Mouse (Mus musculus) left cerebral cortex, postnatal 36 days (tissue): ENCODE measurements around the gene Caprin1. TPM values are rescaled to one million over a fixed set of nuclear protein-coding genes. Genes with fewer than 3 reads are reported as not detected.

Experiments used
- DNase-seq, 2 experiments: peaks; one replicate each; pipeline ENCODE4 v3.0.0; 2021 to 2022; ENCODE audit warnings: low spot score in 2 of 2, mixed read lengths in 1 of 2
- intact Hi-C: fragments of 180-260 bp; cut with DNase I; formaldehyde crosslinking; loops from one replicate; pipeline ENCODE4 v1.15.1; 2025
- microRNA-seq: library from miRNA; unstranded; fragments of <30 nt; microRNA quantifications from one replicate; pipeline ENCODE4 v1.2.0, GENCODE M21; 2022
- total RNA-seq, 2 experiments: library from RNA; stranded (reverse); gene quantifications; 2 replicates each; pipeline ENCODE4 v1.2.3; 2021

Gene Caprin1
- total RNA-seq, 2 experiments from 2014 or later, result 283 to 320 TPM

DNA sequence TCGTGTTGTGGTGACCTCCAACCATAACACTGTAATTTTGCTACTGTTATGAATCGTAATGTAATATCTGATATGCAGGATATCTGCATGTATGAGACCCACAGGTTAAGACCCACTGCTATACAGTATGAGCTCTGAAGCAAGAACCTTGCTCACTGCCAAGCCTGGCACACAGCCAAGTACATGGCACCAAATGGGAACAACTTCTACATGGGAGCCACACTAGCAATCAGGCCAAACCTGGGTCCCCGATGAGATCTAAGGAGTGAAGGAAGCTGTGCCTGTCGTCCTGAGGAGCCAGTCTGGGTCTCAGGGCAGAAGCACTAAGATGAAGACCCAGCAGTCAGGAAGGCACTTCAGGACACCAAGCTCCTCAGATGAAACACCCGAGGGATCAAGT lies 52.0 kb downstream of the Caprin1 start:
- intact Hi-C loops, result loop anchor here (10.0 kb wide), 1 partner anchor 291 kb away; no protein-coding TSS in a partner anchor
- DNase-seq, result no peak

GRCm38 (mm10) chr2:103743988-103744387 lies 53.5 kb downstream of the Caprin1 start:
- intact Hi-C loops, result loop anchor here (10.0 kb wide), 1 partner anchor 289 kb away; no protein-coding TSS in a partner anchor

DNA sequence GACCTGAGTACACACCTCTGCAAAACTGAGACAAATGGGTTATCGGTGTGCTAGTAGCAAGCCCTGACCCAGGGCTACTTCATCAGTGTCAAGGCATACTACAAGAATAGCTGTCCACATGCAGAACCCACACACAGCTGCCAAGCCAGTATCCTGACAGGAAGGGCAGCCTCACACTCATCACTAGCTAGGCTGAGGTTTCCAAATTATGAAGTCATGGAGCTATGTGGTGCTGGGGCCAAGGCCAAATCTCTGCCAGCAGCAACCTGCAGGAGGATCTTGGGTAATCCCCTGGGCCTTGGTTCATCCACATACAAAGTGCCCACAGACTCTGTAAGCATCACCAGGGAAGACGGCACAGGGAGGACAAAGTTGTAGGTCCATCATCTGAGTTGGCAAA lies 53.9 kb downstream of the Caprin1 start:
- intact Hi-C loops, result loop anchor here (10.0 kb wide), 1 partner anchor 289 kb away; no protein-coding TSS in a partner anchor
- no peak for DNase-seq

More at GRCm38 (mm10) chr2:103743988-103744387, 53.5 kb downstream of the Caprin1 start:
- DNase-seq, result peak; percentile 39 to 41

GRCm38 (mm10) chr2:103742821-103743220 lies 54.6 kb downstream of the Caprin1 start:
- no peak for DNase-seq
- intact Hi-C loops, result loop anchor here (10.0 kb wide), 1 partner anchor 288 kb away; no protein-coding TSS in a partner anchor

DNA sequence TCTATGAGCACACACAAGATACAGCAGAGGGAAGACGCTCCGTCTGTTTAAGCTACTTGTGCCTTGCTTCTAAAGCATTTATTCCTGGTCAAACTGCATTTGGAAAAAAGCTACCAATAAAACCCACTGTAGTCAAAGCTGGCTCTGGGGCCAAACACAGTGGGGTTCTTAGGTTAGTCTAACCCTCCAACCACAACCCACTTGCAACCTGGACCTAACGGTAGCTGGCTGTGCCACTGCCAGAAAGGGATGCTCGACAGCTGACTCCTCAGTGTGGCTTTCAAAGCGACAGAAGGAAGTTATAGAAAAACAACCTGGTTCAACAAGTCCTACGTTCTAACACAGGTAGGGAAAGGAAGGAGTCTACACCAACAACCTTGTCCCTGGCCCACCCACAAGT lies 66.0 kb downstream of the Caprin1 start:
- intact Hi-C loops, result no loop called here
- no peak for DNase-seq

DNA sequence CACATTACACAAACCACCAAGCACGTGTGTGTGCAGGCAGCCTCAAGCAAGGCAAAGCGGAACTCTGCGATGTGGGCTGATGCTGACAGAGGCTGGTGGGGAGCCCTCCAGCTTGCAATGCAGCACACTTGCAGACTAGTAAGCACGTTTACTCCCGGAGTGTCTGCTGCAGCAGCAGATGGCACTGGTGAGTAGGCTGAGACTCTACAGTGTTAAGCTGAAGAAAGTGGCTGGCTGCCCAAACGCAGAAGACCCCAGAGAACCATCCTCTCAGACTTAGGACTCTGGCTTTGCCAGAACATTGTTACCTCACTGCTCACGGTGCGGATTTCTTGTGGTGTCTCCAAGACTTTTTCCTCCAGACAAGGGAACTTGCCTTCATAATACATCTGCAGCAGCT lies 66.5 kb downstream of the Caprin1 start:
- intact Hi-C loops, result no loop called here
- peak; percentile 70 to 75 for DNase-seq

GRCm38 (mm10) chr2:103728027-103728540 lies 69.4 kb downstream of the Caprin1 start:
- DNase-seq, result no peak
- intact Hi-C loops, result no loop called here

DNA sequence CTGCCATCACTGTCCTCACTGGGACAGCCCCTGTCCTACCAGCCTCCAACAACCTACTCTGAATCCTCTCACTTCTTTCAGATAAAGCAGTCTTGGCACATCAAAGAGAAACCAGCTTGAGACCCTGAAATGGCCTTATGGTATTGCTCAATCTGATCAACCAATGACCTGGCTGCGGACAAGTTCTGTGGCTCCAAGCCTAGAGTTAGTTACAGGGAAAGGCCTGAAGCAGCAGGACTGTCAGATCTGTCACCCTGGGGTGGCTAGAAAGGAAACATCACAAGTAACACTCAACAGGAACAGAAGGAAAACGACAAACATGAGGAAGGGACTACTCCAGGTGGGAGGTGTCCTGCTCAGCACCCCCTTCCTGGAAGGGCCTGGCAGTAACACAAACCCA lies 72.9 kb downstream of the Caprin1 start:
- intact Hi-C loops, result no loop called here

GRCm38 (mm10) chr2:103719292-103719646 lies 78.2 kb downstream of the Caprin1 start:
- intact Hi-C loops, result loop anchor here (2.0 kb wide), 1 partner anchor 152 kb away; the partner anchor contains the start of gene Abtb2
- no peak for DNase-seq

More for the DNA sequence above, 72.9 kb downstream of the Caprin1 start:
- no peak for DNase-seq

DNA sequence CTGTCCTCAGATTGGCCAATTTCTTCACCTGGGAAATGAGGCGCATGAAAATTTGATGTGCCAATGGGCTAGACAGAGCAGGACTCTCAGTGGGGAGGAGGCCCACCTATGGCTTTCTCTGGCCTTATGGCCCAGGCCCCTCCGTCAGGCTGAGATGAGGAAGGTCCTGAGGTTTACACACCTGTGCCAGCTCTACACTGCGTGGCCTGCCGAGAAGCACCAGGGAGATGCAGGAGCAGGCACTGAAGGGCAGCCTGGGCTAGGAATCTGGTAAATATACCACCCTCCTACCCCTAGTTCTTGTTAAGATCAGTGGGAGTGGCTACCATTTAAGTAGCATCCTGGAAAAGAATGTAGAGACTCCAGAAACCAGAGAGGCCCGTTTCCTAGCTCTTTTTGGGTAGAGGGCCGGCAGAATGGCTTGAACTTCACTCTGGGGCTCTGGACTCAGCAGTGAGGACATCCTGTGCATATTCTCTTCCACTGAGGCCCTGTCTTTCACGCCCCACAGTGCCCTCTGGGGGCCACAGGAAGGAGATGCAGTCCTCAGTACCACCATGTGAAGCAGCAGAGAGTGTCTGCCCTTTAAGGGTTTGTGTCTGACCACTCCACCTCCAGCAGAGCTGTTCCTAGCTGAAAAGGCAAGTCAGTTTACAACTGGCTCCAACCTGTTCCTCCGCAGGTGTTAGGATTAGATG lies 78.7 kb downstream of the Caprin1 start:
- intact Hi-C loops, result loop anchor here (2.0 kb wide), 1 partner anchor 152 kb away; the partner anchor contains the start of gene Abtb2
- DNase-seq, result peak; percentile 65 to 67

DNA sequence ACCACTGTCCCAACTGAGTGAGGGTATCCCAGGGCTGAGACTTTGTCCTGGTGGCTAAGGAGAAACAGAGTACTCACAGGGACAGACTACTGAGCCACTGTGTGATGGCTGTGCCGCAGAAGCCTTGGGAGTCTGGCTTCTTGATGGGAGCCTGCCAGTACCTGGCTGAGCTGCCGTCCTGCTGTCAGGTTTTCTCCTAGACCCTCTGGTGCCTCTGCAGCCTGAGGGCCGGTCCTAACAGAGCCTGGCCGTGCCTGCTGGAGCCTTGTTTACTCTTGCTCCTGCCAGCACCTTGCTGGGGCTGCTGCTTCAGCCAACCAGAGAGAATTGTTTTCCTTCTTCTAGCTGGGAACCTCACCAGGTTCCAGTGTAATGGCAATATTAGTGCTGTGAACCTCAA lies 83.0 kb downstream of the Caprin1 start:
- no peak for DNase-seq
- intact Hi-C loops, result no loop called here

GRCm38 (mm10) chr2:103713831-103714230 lies 83.6 kb downstream of the Caprin1 start:
- intact Hi-C loops, result no loop called here

More at GRCm38 (mm10) chr2:103713831-103714230, 83.6 kb downstream of the Caprin1 start:
- no peak for DNase-seq

Small RNA genes lying within 50 kb of the gene (microRNA-seq; reads per million reads assigned to microRNA genes)
- gene Gm22757 (not detected), gene Gm22761 (not detected)

Other genes starting within 250 kb of the Caprin1 start
- 10 to 100 TPM in 1 of 2 experiments, 1 to 10 TPM in 1; 9.0 to 11.0 TPM for gene Abtb2, start 231.3 kb downstream of the Caprin1 start, total RNA-seq
- gene Nat10, start 36.4 kb downstream of the Caprin1 start, total RNA-seq, result 10 to 100 TPM; 20.5 to 29.1 TPM
- 10 to 100 TPM; 15.5 to 17.7 TPM for gene Lmo2, start 160.3 kb upstream of the Caprin1 start, total RNA-seq
- gene Fbxo3, start 230.1 kb upstream of the Caprin1 start, total RNA-seq, result 10 to 100 TPM; 54.5 to 57.6 TPM
- gene 4931422A03Rik, start 230.7 kb upstream of the Caprin1 start, total RNA-seq, result not detected